Mouse (Mus musculus): ENCODE data around the gene Map1s. TPM values are rescaled to one million over a fixed set of nuclear protein-coding genes. Genes with fewer than 3 reads are reported as not detected.
"Not testable (repeated sequence)": the region's sequence is repeated elsewhere in the genome, so short reads cannot be mapped to it uniquely, and the experiment has no call there.

Gene Map1s
- polyA plus RNA-seq, 1 experiment from 2014 or later, result 55.6 TPM

DNA sequence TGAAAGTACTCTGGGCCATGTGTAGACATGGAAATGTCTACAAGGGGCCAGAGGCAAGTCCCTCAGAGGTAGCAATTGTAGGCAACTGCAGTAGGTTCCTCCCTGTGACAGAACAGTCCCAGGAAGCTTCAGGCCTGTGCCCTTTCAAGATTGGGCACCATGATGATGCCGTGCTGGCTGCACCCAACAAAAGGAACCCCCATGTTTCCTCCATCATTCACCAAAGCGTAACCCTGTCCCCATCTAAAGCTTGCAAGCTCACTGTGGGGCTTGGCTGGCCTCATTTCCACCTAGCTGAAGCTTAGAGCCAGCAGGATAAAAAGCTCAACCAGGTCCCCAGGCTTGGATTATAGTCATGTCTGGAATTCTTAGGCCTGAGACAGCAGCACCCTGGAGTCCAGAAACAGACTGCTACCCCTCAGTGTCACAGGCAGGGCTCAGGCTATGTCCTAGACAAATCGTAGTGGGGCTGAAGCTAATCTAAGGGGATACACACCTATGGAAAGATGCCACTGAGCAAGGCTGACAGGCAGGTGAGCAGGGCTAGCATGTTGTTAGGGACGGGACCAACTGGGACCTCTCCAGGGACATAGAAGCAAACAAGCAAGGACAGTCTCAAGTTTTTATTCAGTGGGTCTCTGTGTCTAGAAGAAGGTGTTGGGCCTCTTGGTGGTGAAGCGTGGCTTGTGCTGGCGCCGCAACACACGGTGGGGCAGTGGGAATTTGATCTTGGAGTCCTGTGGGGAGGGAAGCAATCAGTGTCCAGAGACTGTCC lies 10.8 kb upstream of the Map1s start:
- Histone ChIP-seq H3K4me1 (replicated peaks) (peaks cover 31% of the 10 kb centered on the region), H3K27me3 (peaks cover 57% of the 10 kb centered on the region), H3K9me3 (no peaks in the 10 kb centered on the region), H3K4me3 (no peak overlapping the region), H3K9ac (no peak overlapping the region), H3K36me3 (peaks cover 37% of the 10 kb centered on the region), H3K4me2 (no peak overlapping the region), H3K27ac (no peak overlapping the region)
- no peak for ATAC-seq (ENCODE audit: low FRiP score)
- 90% methylated on average over 8 of the region's 8 CpGs for WGBS

DNA sequence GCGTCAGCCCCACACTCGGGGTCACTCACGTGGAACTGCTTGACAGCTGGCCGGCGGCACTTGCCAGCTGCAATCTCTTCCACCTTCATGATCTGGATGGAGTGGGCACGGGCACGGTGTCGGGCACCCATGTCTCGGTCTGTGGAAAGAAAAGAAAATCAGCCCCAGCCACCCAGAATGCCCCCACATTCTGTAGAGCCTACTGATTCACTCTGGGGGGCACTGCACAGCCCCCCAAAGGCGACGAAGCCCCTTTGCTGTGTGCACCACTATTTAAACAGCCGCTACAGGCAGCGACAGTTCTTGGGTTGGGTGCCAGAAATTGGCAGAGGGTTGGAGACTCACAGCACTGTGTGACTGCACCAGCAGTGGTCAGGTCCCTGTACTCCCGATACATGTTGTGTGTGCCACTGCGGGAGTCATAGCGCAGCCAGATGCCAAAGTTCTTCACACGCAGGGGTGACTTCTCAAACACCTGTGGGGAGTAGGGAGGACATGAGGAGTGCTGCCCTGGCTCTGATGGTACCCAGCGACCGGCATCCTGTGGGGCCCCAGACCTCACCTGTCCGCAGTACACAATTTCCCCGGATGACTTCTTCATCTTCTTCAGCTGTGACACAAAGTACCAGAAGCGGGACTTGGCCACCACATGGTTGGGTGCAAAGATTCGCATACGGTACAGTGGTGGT lies 10.0 kb upstream of the Map1s start:
- not testable (repeated sequence) for H3K9me3 ChIP-seq; H3K27ac ChIP-seq; ATAC-seq (ENCODE audit: low FRiP score)
- peak overlapping the region; percentile 80 for H3K4me3 ChIP-seq
- peaks cover 50% of the 10 kb centered on the region for H3K27me3 ChIP-seq
- peak overlapping the region; percentile 92 for H3K9ac ChIP-seq
- WGBS, result 80% methylated on average over 24 of the region's 24 CpGs
- H3K4me1 ChIP-seq (replicated peaks), result peaks cover 31% of the 10 kb centered on the region
- H3K36me3 ChIP-seq, result peaks cover 36% of the 10 kb centered on the region
- H3K4me2 ChIP-seq, result peak overlapping the region; percentile 98

DNA sequence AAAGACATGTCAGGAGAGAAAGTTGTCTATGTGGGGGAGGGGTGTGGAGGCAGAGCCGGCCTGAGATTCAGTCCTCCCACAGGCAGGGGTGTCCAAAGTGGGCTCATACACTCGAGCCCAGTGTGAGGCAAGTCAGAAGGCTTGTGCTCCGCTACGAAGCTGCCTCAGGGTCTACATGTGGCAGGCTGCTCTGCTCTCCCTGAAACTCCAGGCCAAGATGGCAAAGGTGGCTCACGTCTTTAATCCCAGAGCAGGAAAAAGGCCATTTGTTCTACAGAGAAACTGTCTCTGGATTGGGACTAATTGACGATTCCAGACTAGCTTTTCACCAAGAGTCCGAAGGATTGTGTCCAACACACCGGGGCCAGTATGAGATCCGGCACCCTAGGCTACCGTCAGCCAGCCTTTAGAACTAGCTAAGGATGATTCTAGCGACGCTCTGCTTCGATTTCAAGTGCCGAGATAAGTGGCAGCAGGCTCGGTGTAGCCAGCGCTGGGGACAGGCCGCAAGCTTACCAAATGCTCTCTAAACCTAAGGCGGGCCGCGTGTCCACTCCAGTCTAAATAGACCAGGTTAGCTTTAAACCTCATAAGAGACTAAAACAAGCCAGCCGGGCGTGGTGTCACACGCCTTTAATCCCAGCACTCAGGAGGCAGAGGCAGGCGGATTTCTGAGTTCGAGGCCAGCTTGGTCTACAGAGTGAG lies 9.3 kb upstream of the Map1s start:
- Histone ChIP-seq H3K4me2 (peak overlapping the region; percentile 98), H3K9me3 (no peaks in the 10 kb centered on the region), H3K27me3 (peaks cover 43% of the 10 kb centered on the region), H3K9ac (peak overlapping the region; percentile 92), H3K4me3 (peak overlapping the region; percentile 80), H3K27ac (peak overlapping the region; percentile 81), H3K36me3 (peaks cover 33% of the 10 kb centered on the region), H3K4me1 (replicated peaks) (peaks cover 31% of the 10 kb centered on the region)
- WGBS, result 3% methylated on average over 25 of the region's 25 CpGs
- no peak; the same call in 1 of the 2 replicates for ATAC-seq (ENCODE audit: low FRiP score)

DNA sequence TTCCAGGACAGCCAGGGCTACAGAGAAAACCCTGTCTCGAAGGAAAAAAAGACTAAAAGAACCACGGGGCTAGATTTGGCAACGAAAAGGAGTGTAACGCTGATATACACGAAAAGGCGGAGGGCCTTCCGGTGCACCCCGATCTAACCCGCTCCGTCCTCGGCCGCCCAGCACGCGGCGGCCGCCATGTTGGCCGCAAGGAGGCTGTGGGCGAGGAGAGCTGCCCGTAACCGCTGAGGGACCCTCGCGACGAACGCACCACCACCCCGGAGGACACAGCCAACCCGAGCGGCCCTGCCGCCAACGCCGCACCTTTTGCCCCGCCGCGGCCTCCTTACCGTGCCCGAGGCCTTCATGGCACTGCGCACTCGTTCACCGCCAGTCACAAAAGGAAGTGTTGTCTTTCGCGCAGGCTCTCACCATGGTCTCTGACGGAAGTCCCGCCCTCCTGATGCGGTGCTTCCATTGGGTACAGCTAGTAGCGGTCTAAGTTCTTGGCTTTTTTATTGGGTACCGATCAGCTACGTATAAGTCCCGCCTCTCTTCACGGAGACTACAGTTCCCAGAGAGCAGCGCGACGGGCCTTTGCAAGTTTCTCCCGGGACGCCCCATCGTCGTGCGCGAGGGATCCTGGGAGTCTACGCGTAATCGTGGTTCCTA lies 8.6 kb upstream of the Map1s start, which contains the start of gene Rpl18a:
Gene Rpl18a (minus strand): TSS at position 392 of the 660 bp plus-strand sequence.
- peak within 1 kb of the TSS; percentile 98 for H3K4me2 ChIP-seq
- peak within 1 kb of the TSS; percentile 80 for H3K4me3 ChIP-seq
- H3K9ac ChIP-seq, result peak within 1 kb of the TSS; percentile 92
- peaks cover 41% of the 10 kb centered on the region for H3K27me3 ChIP-seq
- H3K36me3 ChIP-seq, result peaks cover 33% of the 10 kb centered on the region
- ATAC-seq (ENCODE audit: low FRiP score), result peak; percentile 97
- H3K4me1 ChIP-seq (replicated peaks), result peaks cover 28% of the 10 kb centered on the region
- H3K27ac ChIP-seq, result peak within 1 kb of the TSS; percentile 81
- under 1% methylated on average over 60 of the region's 60 CpGs for WGBS
- no peaks in the 10 kb centered on the region for H3K9me3 ChIP-seq

DNA sequence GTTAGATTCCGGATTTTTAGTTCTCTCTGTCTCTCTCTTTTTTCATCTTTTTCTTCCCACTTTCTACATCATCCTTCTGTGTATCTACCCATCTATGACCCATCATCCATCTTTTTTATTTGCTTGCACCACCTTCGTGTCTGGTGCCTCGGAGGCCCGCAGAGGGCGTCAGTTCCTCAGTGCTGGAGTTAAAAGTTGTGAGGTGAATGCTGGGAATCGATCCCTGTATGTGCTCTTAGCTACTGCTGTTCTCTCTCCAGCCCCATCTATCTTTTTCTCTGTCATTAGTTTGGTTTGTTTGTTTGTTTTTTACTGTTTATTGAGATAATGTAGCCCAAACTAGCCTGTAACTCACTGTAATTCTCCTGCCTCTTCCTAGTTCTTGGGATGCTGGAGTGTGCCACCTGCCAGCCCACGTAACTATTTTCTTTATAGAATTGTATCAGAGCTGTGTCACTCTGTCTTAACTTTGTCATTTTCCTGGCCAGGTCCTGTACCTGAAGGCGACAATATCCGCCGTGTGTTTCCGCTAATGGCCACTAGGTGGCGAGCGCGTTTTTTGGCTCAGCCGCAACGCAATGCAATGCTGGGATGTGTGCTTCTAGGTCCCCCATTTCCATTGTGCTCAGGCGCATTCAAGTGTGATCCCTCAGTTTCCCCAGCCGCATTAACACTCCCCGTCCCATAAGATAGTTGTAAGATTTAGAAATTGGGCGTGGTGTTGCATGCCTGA lies 7.9 kb upstream of the Map1s start:
- H3K9ac ChIP-seq, result peak overlapping the region; percentile 76
- WGBS, result under 1% methylated on average over 20 of the region's 20 CpGs
- no peaks in the 10 kb centered on the region for H3K9me3 ChIP-seq
- peaks cover 41% of the 10 kb centered on the region for H3K27me3 ChIP-seq
- peak overlapping the region; percentile 78 for H3K27ac ChIP-seq
- H3K4me1 ChIP-seq (replicated peaks), result peaks cover 21% of the 10 kb centered on the region
- H3K4me2 ChIP-seq, result peak overlapping the region; percentile 76
- H3K4me3 ChIP-seq, result peak overlapping the region; percentile 80
- peak; percentile 54 for ATAC-seq (ENCODE audit: low FRiP score)
- peaks cover 32% of the 10 kb centered on the region for H3K36me3 ChIP-seq

DNA sequence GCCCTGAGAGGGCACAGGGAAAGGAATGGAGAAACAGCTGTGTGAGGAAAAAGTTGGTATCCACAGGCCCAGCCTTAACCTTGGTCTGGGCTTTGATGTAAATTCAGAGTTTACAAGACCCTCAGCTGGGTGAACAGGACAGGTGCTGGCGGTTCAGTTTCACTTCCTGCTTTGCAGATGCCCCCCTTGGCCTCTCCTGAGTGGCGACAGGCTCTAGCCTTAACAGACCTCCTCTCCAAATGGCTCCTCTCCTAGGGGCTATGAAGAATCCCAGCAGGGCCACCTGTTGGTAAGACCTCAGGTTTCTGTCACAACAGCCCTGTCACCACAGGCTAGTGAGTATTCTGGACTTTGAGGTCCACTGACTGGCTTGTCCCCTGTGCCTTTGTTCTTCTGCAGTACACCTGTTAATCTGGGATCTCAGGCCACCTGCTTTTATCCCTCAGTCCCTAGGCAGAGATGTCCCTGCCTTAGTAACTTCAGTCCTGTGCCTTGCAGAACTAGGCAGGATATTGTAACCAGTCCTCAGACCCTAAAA lies 7.0 kb upstream of the Map1s start:
- peaks cover 23% of the 10 kb centered on the region for H3K36me3 ChIP-seq
- peaks cover 40% of the 10 kb centered on the region for H3K27me3 ChIP-seq
- peak overlapping the region; percentile 80; the same call in 1 of the 2 replicates for H3K4me3 ChIP-seq
- 60% methylated on average over 2 of the region's 2 CpGs for WGBS
- ATAC-seq (ENCODE audit: low FRiP score), result no peak
- H3K9me3 ChIP-seq, result no peaks in the 10 kb centered on the region
- peak overlapping the region; percentile 78 for H3K27ac ChIP-seq
- peak overlapping the region; percentile 76 for H3K9ac ChIP-seq
- peak overlapping the region; percentile 76 for H3K4me2 ChIP-seq
- peaks cover 19% of the 10 kb centered on the region for H3K4me1 ChIP-seq (replicated peaks)

DNA sequence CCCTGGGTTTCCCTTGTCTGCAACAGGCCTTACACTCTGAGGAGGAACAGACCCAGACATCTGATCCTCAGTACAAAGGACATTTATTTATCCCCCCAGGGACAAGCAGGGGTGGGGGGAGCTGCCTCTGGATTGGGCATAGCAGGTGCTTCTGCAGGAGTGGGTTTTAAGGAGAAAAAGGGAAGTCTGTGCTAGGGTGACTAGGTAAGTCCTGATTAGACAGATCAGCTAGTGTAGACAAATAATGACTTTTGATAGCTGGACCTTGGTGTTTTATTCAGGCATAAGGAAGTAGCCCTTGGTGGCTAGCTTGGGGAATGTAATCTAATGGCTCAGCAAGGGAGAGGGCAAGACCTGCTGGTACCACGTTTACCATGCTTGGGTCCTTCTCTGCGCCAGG lies 6.5 kb upstream of the Map1s start:
- no peak for ATAC-seq (ENCODE audit: low FRiP score)
- Histone ChIP-seq H3K9me3 (no peaks in the 10 kb centered on the region), H3K4me3 (no peak overlapping the region), H3K27me3 (peaks cover 40% of the 10 kb centered on the region), H3K4me1 (replicated peaks) (peaks cover 19% of the 10 kb centered on the region), H3K4me2 (no peak overlapping the region), H3K27ac (no peak overlapping the region), H3K9ac (peak overlapping the region; percentile 76; the same call in 1 of the 2 replicates), H3K36me3 (peaks cover 18% of the 10 kb centered on the region)
- WGBS, result 96% methylated on average over 2 of the region's 2 CpGs

DNA sequence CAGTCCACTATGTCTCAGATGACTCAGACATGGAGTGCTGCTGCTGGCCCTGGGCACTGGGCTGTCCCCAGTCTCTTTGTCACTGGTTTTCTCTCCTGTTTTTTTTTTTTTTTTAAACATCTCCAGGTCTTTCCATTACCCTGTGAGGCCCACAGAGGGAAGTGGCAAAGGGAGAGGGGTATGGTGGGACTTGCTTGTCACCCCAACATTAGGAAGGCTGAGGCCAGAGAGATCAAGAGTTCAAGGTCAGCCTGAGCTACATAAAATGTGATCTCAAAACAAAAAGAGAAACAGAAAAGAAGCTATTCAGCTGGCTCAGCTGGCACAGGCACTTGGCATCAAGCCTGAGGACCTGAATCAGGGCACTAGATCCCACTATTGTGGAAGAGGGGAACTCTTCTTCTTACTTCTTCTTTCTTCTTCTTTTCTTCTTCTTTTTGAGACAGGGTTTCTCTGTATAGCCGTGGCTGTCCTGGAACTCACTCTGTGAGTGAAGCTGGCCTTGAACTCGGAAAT lies 4.8 kb upstream of the Map1s start:
- ATAC-seq (ENCODE audit: low FRiP score), result no peak
- Histone ChIP-seq H3K9ac (no peak overlapping the region), H3K9me3 (no peaks in the 10 kb centered on the region), H3K4me3 (no peak overlapping the region), H3K4me2 (no peak overlapping the region), H3K27me3 (peaks cover 30% of the 10 kb centered on the region), H3K27ac (no peak overlapping the region), H3K4me1 (replicated peaks) (peaks cover 20% of the 10 kb centered on the region), H3K36me3 (peaks cover 1% of the 10 kb centered on the region; the same call in 1 of the 2 replicates)
- WGBS, result 71% methylated on average over 2 of the region's 2 CpGs

DNA sequence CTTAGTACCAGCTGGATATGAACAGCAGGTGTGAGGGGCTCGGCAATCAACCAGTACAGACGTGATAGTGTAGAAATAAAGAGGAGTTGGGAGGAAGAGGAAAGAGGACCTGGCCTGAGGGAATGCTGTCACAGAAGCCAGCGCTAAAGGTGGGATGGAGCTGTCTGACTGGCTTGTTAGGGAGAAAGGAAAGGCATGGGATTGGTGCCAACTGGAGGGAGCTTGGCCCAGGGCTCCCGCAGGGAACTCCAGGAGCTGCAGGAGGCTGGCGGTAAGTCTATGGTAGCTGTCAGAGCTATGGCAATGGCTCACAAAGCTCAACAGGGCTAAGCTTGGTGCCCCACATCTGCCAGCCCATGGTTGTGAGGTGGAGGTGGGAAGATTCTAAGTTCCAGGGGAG lies 3.5 kb upstream of the Map1s start:
- Histone ChIP-seq H3K27me3 (peaks cover 30% of the 10 kb centered on the region), H3K4me3 (no peak overlapping the region), H3K4me2 (no peak overlapping the region), H3K36me3 (no peaks in the 10 kb centered on the region), H3K9ac (0 out of 2 replicates have a peak overlapping the region, but pooled peaks have one; percentile 24), H3K27ac (no peak overlapping the region), H3K4me1 (replicated peaks) (peaks cover 22% of the 10 kb centered on the region), H3K9me3 (no peaks in the 10 kb centered on the region)
- 38% methylated on average over 5 of the region's 5 CpGs for whole genome bisulfite sequencing
- ATAC-seq (ENCODE audit: low FRiP score), result no peak

DNA sequence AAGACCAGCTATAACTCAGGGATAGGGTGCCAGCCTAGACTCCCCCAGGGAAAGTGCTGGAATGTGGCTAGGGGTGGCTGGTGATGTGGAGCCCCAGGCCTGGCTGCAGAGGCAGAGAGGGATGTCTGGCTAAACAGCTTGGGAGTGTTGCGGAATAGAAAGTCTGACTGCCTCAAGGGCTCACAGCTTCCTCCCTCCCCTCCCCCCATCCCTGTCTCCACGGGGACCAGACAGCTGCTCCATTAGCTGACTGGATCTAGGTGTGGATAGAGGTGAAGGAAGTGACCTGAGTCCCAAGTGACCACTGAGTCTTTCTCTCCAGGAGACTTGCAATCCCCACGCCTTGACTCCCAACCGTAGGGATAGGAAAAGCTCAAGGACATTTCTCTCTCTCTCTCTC lies 2.6 kb upstream of the Map1s start:
- 42% methylated on average over 4 of the region's 4 CpGs for WGBS
- peak overlapping the region; percentile 35; the same call in 1 of the 2 replicates for H3K9ac ChIP-seq

DNA sequence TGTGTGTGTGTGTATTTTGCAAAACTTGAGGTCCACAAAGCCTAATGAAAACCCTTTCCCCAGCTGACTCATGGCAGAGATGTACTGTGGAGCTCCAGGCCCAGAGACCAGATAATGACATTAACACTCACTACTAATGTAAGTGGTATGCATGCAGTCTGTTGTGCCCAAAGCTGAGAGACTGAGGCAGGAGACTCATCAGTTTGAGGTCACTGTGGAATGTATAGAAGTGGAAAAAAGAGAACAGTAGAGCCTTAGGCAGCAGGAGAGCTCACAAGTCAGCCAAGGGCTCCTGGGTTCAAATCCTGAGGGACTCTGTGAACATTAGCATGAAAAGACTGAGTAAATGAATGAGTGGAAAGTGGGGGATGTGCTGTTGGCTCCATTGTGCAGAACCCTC lies 2.1 kb upstream of the Map1s start:
- H3K27ac ChIP-seq, result no peak overlapping the region
- peaks cover 30% of the 10 kb centered on the region for H3K27me3 ChIP-seq
- peaks cover 23% of the 10 kb centered on the region for H3K4me1 ChIP-seq (replicated peaks)
- no peaks in the 10 kb centered on the region for H3K9me3 ChIP-seq
- ATAC-seq (ENCODE audit: low FRiP score), result no peak
- H3K4me2 ChIP-seq, result no peak overlapping the region
- H3K9ac ChIP-seq, result no peak overlapping the region
- H3K4me3 ChIP-seq, result no peak overlapping the region
- H3K36me3 ChIP-seq, result no peaks in the 10 kb centered on the region

More for the DNA sequence above, 2.6 kb upstream of the Map1s start:
- H3K27ac ChIP-seq, result no peak overlapping the region
- no peak overlapping the region for H3K4me3 ChIP-seq
- ATAC-seq (ENCODE audit: low FRiP score), result no peak
- no peaks in the 10 kb centered on the region for H3K9me3 ChIP-seq
- H3K27me3 ChIP-seq, result peaks cover 30% of the 10 kb centered on the region
- H3K36me3 ChIP-seq, result no peaks in the 10 kb centered on the region
- H3K4me1 ChIP-seq (replicated peaks), result peaks cover 28% of the 10 kb centered on the region
- H3K4me2 ChIP-seq, result no peak overlapping the region

Data from hindbrain, embryonic 13.5 days (tissue).